Mouse (Mus musculus) bone marrow, adult 2 months (tissue): ENCODE measurements around the gene Car5a. TPM values are rescaled to one million over a fixed set of nuclear protein-coding genes. Genes with fewer than 3 reads are reported as not detected.

Experiments used
- H3K27ac ChIP-seq: fragments of 200-500 bp; 2 replicates; pipeline ENCODE4 v1.5.1; 2012; ENCODE audit warnings: low read depth, mild to moderate bottlenecking, control low read depth, inconsistent platforms, low read length; ENCODE audit not compliant: control insufficient read depth, poor library complexity, insufficient read depth
- H3K4me1 ChIP-seq: fragments of 200-500 bp; 2 replicates; pipeline ENCODE4 v1.6.1; 2011; ENCODE audit warnings: low read length; ENCODE audit not compliant: control insufficient read depth, insufficient read depth
- H3K4me3 ChIP-seq: fragments of 200-500 bp; replicated peaks from 2 replicates; pipeline ENCODE3; 2011; ENCODE audit warnings: mild to moderate bottlenecking, low read depth, low read length, control low read depth; ENCODE audit not compliant: control insufficient read depth
- CTCF ChIP-seq: fragments of 200-500 bp; IDR thresholded peaks from 2 replicates; pipeline ENCODE4 v1.5.1; 2011; ENCODE audit warnings: low read length, control low read depth; ENCODE audit not compliant: control insufficient read depth, insufficient read depth
- POLR2A ChIP-seq: fragments of 200-500 bp; IDR thresholded peaks from 2 replicates; pipeline ENCODE4 v1.6.1; 2011; ENCODE audit warnings: low read depth, mild to moderate bottlenecking, control low read depth, low read length, borderline replicate concordance; ENCODE audit not compliant: control insufficient read depth
- WGBS: fragments of 180-500 bp; shearing (Covaris S2); methylation state at CpG from one replicate; pipeline ENCODE4 v1.1.7; 2018; 5-methylcytosine and 5-hydroxymethylcytosine counted together
- polyA plus RNA-seq: library from polyadenylated mRNA; stranded (reverse); fragments of >200 nt; gene quantifications from 2 replicates; pipeline ENCODE4 v1.2.4, GENCODE M21; 2011; ENCODE audit warnings: low replicate concordance; ENCODE audit not compliant: missing spikeins, insufficient read depth, insufficient read length

Car5a gene
- polyA plus RNA-seq, 1 experiment: 19.9 TPM

DNA sequence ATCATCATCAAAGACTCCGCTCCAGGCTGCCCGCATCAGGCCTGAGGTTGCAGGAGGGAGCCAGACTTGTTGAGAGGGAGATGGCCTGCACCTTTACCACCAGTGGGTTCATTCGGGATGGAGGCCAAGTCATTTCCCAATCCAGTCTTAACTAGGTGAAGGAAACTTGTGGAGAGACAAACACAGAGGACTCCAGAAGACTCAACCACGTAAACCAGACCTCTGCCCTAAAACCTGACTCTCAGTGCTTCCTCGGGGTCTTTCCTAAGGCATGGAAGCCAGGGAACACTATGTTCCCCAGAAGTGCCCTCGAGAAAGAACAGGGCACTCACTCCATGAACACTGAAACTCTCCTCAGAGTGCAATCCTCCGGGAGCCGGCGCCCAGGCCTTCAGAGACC, 39.7 kb downstream of the Car5a start:
- TF ChIP-seq POLR2A (no peak), CTCF (no peak)
- 86% methylated on average over 9 of the region's 9 CpGs for WGBS
- H3K4me3 ChIP-seq: peak overlapping the region; percentile 36
- H3K4me1 ChIP-seq: peaks cover 1% of the 10 kb centered on the region; the same call in 1 of the 2 replicates
- H3K27ac ChIP-seq: no peak overlapping the region

- Histone ChIP-seq H3K4me3 (no peak overlapping the region), H3K27ac (no peak overlapping the region), H3K4me1 (no peaks in the 10 kb centered on the region; the same call in 1 of the 2 replicates)
- peak; percentile 13; the same call in 1 of the 2 replicates for TF ChIP-seq CTCF
- no peak for TF ChIP-seq POLR2A
- WGBS: 68% methylated on average over 6 of the region's 6 CpGs
Observed at GRCm38 (mm10) chr8:121903977-121904376, 40.7 kb downstream of the Car5a start.

DNA sequence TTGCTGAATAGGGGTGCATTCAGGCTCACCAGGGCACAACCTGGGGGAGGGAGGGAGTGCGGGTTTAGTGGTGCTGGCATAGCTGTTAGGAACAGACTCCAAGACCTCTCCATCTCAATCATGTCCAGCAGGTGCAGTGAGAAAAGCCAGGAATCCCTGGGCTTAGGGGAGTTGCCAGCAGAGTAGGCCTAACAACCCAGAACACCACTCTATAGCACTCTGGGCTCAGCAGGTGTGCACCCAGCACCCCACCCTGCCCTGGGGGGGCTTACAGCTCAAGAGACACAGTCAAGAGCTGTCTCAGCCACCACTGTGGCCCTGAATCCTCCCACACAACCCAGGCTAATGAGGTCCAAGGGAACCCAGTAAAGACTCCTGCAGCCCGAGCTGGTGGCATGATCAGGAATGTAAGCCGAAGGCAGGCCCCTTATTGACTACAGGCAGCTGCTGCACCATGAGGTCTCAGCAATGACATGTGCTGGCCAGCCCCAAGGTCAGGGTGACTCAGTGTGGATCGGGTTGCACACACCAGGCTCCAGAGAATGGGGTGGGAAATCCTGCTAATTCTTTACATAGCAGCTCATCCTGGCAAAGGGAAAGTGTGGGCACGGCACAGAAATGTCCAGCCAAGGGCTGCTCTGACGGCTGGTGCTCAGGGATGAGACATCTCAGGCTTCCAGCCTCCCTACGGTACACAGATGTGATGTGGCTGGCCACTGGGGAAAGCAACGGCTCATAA, 43.0 kb downstream of the Car5a start:
- Histone ChIP-seq H3K4me1 (peaks cover 4% of the 10 kb centered on the region; the same call in 1 of the 2 replicates), H3K4me3 (no peak overlapping the region), H3K27ac (no peak overlapping the region; the same call in 1 of the 2 replicates)
- 85% methylated on average over 8 of the region's 8 CpGs for WGBS
- TF ChIP-seq POLR2A (no peak), CTCF (no peak)

DNA sequence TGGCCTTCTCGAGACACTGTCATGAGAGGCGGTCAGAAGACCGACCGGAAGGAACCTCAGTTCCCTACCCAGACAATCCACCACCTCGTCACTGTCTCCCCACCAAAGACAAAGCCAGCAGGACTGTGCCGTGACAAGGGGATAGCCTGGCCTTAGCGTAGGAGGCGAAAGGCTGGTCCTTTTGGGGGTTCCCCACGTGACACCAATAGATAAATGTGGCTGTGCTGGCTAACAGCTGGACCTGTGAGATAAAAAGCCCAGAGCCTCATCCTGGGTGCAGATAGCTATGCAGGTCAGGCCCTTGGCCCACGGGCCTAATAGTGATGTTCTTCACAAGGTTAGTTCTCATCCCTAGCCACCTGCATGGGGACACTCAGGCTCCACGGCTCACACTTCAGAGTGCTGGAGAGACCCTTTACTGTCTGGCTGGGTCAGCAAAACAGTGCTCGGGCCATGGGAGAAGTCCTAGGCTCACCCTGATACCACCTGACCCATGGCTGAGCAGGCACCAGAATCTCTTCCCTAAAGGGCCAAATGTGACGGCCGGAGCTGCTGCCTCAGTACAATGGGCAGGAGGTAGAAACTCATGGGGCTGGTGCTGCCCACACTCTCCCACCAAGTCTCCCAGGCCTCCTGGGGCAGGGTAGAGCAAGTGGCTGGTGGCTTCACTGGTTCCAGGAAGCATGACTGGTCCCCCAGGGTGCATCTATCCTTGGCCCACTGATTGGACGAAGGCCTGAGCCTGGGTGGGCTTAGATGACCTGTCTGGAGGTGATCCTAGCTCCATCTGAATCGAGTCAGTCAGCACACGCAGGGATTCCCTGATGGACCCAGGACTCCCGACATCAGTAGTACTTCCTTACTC, 45.3 kb downstream of the Car5a start:
- peak; percentile 56; the same call in 1 of the 2 replicates for TF ChIP-seq POLR2A
- TF ChIP-seq CTCF: no peak
- Histone ChIP-seq H3K27ac (peak overlapping the region; percentile 96), H3K4me1 (peaks cover 4% of the 10 kb centered on the region; the same call in 1 of the 2 replicates), H3K4me3 (peak overlapping the region; percentile 26)
- WGBS: 70% methylated on average over 18 of the region's 18 CpGs

DNA sequence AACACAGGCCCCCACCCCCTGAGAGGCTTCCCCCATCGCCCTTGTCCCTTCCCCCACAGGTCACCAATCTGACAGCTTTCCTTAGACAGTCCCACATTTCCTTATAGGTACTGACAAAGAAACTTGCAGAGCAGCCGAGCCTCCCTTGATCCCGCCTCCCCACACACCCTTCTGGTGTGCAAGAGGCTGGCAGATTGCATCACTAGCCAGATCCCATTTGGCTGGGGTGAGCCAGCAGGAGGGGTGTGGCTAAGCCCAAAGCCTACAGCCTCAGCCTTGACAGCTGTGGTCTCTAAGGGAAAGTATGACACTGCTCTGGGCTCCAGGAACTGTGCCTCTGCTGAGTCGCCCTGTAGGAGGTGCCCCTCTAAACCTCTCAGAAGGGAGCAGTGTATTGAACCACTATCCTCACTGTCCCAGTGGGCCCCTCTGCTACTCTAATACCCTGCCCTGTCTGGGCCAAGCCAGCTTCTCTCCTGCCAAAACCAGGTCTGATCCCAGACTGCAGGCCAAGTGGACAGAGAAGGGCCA, 46.2 kb downstream of the Car5a start:
- H3K27ac ChIP-seq: peak overlapping the region; percentile 96
- peak overlapping the region; percentile 19 for H3K4me3 ChIP-seq
- 5% methylated on average over 4 of the region's 4 CpGs for WGBS
- TF ChIP-seq CTCF (no peak), POLR2A (peak; percentile 57; the same call in 1 of the 2 replicates)
- peaks cover 4% of the 10 kb centered on the region; the same call in 1 of the 2 replicates for H3K4me1 ChIP-seq

- WGBS: 48% methylated on average over 7 of the region's 7 CpGs
- peak overlapping the region; percentile 96 for H3K27ac ChIP-seq
- peaks cover 4% of the 10 kb centered on the region; the same call in 1 of the 2 replicates for H3K4me1 ChIP-seq
- peak overlapping the region; percentile 19 for H3K4me3 ChIP-seq
- TF ChIP-seq POLR2A (no peak), CTCF (no peak)
Observed at GRCm38 (mm10) chr8:121897871-121898381, 46.8 kb downstream of the Car5a start.

DNA sequence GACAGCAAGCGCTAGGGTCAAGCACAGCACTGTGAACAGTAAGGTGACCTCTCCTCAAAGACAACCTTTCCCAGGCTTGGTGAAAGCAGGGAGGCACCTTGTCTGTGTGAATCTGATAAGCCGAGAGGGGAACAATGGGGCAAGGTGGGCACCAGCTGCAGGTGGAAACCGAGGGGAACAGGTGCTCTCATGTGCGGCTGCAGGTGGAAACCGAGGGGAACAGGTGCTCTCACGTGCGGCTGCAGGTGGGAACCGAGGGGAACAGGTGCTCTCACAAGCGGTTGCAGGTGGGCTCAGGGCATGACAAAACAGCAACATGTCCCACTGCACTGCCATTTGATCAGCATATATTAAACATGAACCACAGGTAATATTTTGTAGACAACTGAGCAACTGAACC, 47.5 kb downstream of the Car5a start:
- Histone ChIP-seq H3K27ac (peak overlapping the region; percentile 25), H3K4me1 (peaks cover 4% of the 10 kb centered on the region; the same call in 1 of the 2 replicates), H3K4me3 (no peak overlapping the region)
- TF ChIP-seq CTCF (no peak), POLR2A (no peak)
- 83% methylated on average over 9 of the region's 9 CpGs for WGBS

GRCm38 (mm10) chr8:121896476-121897145, 48.1 kb downstream of the Car5a start:
- Histone ChIP-seq H3K27ac (no peak overlapping the region; the same call in 1 of the 2 replicates), H3K4me1 (peaks cover 4% of the 10 kb centered on the region; the same call in 1 of the 2 replicates), H3K4me3 (no peak overlapping the region)
- WGBS: 94% methylated on average over 12 of the region's 12 CpGs
- no peak for TF ChIP-seq POLR2A
- TF ChIP-seq CTCF: no peak
